Mouse (Mus musculus): ENCODE measurements around the gene Plekho1.
A peak's percentile ranks its signal among the peaks of the same experiment; 100 is the strongest.

Gene Plekho1

DNA sequence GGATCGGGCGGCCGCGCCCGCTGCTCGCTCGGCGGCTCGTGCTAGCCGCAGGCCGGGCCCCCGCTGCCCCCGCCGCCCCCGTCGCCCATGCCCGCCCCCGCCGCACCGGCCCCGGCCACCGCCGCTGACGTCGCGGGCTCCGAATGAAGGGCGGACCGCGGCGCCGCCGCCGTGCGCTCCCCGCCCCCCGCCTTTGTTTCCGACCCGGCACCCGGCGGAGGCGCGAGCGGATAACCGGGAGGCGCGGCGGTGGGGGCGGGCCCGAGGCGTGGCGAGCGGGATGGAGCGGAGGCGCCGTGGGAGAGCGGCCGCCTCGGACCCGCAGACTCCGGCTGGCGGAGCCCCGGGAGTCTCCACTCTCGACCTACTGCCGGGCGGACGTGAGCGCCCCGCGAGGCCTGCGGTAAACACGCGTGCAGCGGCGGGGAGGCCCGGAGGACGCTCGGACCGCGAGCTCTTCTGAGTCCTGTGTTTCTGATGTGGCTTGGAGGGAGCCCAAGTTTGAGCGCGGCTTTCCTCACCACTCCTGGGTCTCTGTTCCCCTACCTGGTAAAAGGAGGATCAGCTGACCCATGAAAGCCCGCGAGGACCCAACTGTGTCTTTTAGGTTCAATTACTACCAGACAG, at the start of gene Plekho1:
Gene Plekho1 (minus strand): TSS at position 200 of the 627 bp plus-strand sequence.
- DNase-seq, result peak; percentile 37

DNA sequence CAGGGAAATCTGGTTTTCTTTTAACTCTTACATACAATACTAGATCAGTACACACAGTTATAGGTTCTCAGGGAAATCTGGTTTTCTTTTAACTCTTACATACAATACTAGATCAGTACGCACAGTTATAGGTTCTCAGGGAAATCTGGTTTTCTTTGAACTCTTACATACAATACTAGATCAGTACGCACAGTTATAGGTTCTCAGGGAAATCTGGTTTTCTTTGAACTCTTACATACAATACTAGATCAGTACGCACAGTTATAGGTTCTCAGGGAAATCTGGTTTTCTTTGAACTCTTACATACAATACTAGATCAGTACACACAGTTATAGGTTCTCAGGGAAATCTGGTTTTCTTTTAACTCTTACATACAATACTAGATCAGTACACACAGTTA, 48.8 kb upstream of the Plekho1 start:
- DNase-seq, result peak; percentile 8

- no peak for DNase-seq
These were observed 47.3 kb upstream of the Plekho1 start for GRCm38 (mm10) chr3:96043104-96043503.

- no peak for DNase-seq
These were observed 45.3 kb upstream of the Plekho1 start for GRCm38 (mm10) chr3:96041079-96041478.

GRCm38 (mm10) chr3:96040663-96041006, 44.8 kb upstream of the Plekho1 start:
- no peak for DNase-seq

DNA sequence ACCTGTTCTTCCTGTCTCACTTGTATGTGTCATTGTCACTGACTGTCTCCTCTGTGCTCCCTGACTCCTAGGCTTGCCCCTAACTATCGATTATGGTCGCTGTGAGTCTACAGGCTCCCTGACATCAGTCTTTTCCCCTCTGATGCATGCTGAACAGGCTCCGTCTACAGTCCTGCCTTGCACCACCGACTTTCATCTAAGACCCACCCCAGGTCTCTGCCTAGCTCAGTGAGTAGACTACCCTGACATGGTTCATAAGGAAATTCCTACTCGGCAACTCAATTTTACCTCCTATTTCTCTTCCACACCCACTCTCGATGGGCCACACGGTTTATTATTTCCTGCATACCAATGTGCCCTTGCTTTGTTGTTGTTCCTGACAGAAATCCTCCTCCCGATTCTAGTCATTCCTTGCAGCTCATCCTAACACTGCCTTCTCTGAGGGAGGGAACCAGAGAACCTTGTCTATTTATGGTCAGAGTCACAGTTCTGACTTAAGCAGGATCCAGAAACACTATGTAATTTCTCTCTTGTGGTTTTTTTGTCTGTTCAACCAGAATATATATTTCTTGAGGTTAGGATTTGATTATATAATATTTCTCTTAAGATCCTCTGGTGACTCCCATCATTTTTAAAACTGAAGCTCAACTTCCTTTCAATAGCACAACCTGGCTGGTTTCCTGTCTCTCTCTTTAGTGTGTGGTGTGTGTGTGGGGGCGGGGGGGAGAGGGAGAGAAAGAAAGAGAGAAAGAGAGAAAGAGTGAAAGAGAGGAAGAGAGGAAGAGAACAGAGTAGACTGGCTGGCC, 44.3 kb upstream of the Plekho1 start:
- DNase-seq, result no peak

- DNase-seq, result no peak
These were observed 43.0 kb upstream of the Plekho1 start for GRCm38 (mm10) chr3:96038851-96039250.

DNA sequence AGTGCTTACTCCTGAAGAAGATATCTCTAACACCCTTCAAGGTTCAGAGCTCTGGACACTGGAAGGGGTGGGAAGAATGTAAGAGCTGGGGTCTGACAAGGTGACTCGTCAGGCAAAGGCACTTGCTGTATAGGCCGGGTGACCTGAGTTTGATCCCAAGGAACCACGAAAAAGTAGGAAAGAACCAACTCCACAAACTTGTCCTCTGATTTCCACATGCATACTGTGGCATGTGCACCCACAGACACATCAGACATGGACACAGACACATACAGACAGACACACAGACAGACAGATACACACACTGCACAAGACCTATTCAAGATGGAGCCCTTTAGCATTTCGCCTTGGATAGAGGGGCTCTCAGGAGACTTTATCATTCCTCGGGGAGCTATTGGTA, 42.4 kb upstream of the Plekho1 start:
- DNase-seq, result no peak

DNA sequence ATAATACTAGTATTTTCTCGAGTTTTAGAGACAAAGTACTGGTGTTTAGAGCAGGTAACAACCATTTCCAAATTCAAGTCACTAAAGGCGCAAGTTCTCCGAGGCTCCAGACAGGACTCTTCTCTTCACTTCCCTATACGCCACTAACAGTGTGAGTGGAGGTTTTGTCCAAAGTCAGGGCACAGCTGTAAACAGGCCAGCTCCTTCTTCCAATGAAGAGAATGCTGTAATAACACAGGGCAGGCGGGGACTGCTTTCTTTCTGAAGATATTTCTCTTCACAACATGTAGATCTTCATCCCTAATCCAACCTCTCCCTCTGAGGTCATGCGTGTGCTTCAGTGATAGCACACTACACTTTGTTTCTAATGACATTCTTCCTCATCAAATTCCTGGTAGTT, 41.0 kb upstream of the Plekho1 start:
- no peak for DNase-seq

- no peak for DNase-seq
These were observed 37.2 kb upstream of the Plekho1 start for GRCm38 (mm10) chr3:96033046-96033445.

DNA sequence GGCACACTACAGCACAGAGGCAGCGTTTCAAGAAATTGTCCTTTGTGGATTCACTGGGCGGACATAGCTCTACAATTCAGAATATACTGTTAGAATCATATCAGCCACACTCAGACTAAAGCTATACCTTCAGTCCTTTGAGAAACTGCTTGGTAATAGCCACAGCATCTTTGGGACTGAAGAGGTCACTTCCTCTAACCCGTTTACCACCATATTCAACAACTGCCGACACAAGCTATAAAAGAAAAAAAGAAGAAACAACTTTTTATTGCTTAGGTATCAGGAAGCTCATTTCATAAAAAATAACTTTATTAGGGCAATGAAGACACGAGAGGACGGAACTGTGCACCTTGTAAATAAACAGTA, 36.8 kb upstream of the Plekho1 start:
- DNase-seq, result no peak

- DNase-seq, result no peak
These were observed 36.3 kb upstream of the Plekho1 start for GRCm38 (mm10) chr3:96031991-96032651.

DNA sequence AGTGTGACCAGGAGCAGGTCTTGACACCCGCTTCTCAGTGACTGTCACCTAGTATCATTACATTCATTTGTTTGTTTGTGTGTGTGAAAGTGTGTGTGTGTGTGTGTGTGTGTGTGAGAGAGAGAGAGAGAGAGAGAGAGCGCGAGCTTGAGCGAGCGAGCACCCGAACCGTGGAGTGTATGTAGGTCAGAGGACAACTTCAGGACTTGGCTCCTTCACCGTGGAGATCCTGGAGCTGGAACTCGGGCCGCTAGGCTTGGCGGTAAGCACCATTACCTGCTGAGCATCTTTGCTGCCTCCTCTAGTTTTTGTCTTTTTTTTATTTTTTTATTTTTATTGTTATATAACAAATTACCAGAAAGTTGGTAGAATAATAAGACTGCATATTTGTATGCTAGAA, 34.0 kb upstream of the Plekho1 start:
- DNase-seq, result peak; percentile 14

DNA sequence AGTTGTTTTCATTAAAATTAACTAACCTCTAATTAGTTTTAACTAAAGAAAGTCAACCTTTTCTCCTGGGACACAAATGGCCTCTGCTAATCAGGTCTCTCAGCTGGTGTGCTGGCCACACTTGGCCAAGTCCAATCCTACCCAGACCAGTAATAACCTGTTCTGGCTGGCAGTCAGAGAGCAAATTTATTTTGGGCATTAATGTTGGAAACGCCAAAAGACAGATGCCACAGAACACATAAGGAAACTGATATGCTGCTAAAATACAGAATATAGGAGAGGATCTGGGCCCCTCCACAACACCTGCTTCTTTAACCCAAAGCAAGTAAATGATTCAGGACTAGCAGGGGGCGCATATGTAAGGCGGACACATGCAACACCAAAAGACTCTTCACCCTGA, 33.5 kb upstream of the Plekho1 start:
- DNase-seq, result peak; percentile 55

DNA sequence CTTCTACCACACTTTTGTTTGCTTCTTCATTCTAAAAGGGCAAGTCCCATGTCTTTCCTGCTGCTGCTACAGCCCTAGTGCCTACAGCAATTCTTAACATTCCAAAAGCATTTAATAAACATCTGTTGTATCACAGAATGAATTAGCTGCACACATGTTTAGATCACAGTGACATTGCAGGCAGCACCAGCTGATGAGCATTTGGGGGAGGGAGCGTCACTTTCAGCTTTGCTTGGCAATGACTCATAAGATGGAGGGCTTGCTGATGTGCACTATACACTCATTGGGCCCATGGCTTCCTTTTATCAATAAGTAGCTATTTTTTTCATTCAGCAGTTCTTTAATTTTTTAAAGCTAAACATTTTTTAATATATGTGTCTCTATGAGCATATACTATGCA, 32.1 kb upstream of the Plekho1 start:
- no peak for DNase-seq

DNA sequence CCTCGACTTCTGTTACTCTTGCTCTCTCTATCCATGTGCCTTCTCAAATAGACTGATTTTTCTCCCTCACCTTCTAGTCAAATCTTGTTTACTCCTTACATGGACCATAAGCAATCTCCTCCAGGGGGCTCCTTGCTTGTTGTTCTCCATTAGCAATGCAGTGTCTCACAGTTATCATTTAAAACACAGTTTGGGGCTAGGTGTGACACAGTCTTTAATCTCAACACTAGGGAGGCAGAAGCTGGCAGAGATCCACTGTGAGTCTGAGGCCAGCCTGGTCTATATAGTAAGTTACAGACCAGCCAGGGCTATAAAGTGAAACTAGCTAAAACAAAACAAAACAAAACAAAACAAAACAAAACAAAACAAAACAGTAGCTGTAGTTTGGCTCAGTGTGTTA, 31.3 kb upstream of the Plekho1 start:
- DNase-seq, result no peak

- DNase-seq, result no peak
These were observed 25.8 kb upstream of the Plekho1 start for GRCm38 (mm10) chr3:96021421-96022128.

- no peak for DNase-seq
These were observed 24.9 kb upstream of the Plekho1 start for GRCm38 (mm10) chr3:96020735-96021134.

- DNase-seq, result no peak
These were observed 21.7 kb upstream of the Plekho1 start for GRCm38 (mm10) chr3:96017461-96017860.

DNA sequence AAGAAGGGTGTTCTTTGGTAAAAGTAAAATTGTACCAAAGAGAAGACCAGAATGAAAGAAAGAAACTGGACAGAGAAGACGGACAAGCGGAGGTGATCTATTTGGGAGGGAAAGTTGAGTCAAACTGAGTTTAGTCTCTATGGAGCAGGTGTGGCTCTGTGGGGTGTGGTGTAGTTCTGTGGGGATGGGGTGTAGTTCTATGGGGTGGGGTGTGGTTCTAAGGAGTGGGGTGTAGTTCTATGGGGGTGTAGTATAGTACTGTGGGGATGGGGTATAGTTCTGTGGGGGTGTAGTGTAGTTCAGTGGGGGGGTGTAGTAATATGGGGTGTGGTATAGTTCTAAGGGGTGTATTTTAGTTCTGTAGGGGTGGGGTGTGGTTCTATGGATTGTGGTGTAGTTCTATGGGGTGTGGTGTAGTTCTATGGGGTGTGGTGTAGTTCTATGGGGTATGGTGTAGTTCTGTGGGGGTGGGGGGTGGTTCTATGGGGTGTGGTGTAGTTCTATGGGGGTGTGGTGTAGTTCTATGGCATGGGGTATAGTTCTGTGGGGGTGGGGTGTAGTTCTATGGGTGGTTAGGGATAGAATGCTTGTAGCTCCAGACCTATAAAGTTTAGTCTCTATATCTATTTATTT, 20.6 kb upstream of the Plekho1 start:
- DNase-seq, result no peak

DNA sequence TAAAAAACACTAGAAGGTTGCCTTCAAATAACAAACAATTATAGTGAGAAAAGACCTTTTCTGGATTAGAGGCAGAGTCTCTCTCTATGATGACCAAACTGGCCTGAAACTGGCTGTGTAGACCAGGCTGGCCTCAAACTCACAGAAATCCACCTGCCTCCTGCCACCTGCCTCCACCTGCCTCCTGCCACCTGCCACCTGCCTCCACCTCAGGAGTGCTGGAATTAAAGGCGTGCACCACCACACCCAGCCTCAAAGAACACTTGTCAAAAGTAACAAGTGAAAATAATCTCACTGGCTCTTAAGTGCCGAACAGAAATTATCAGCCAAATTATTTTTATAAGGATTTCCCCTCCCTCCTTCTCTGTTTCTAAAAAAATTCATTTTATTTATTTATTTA, 19.9 kb upstream of the Plekho1 start:
- DNase-seq, result no peak

GRCm38 (mm10) chr3:96012805-96013204, 17.0 kb upstream of the Plekho1 start:
- DNase-seq, result no peak

- DNase-seq, result no peak
These were observed 12.7 kb upstream of the Plekho1 start for GRCm38 (mm10) chr3:96008463-96008862.

All from kidney, adult 9 months (tissue).